Mouse (Mus musculus): ENCODE results near the gene Msi2. TPM values are rescaled to one million over a fixed set of nuclear protein-coding genes. Genes with fewer than 3 reads are reported as not detected.

Msi2 gene
- total and polyA plus RNA-seq, 2 experiments from 2014 or later, result 26.9 to 133 TPM

GRCm38 (mm10) chr11:88665799-88666198, 52.5 kb downstream of the Msi2 start:
- Histone ChIP-seq H3K4me1 (ENCODE audit: insufficient read depth, low read length) (peaks cover 3% of the 10 kb centered on the region), H3K9ac (replicated peaks; ENCODE audit: low read length, poor library complexity, severe bottlenecking) (0 out of 2 replicates have a peak overlapping the region, but pooled peaks have one; percentile 19), H3K36me3 (ENCODE audit: insufficient read depth, low read length) (peaks cover 3% of the 10 kb centered on the region; the same call in 1 of the 2 replicates), H3K27ac (ENCODE audit: low read depth, low read length) (no peak overlapping the region), H3K9me3 (ENCODE audit: low read length) (no peaks in the 10 kb centered on the region), H3K27me3 (ENCODE audit: insufficient read depth, low read length) (no peaks in the 10 kb centered on the region), H3K4me2 (ENCODE audit: low read depth, low read length, poor library complexity, severe bottlenecking) (no peak overlapping the region), H3K4me3 (ENCODE audit: low read depth, low read length) (no peak overlapping the region)
- no peak for ATAC-seq (ENCODE audit: low FRiP score)
- TF ChIP-seq CTCF (IDR thresholded peaks at IDR 0.05), result no peak
- peak; percentile 42 for DNase-seq (ENCODE audit: low spot score)
- 68% methylated on average over 15 of the region's 15 CpGs for WGBS

GRCm38 (mm10) chr11:88661444-88662180, 56.7 kb downstream of the Msi2 start:
- ATAC-seq (ENCODE audit: low FRiP score) (no peak), DNase-seq (ENCODE audit: low spot score) (no peak)
- no peak for TF ChIP-seq CTCF (IDR thresholded peaks at IDR 0.05)
- no peaks in the 10 kb centered on the region for H3K27me3 ChIP-seq (ENCODE audit: insufficient read depth, low read length)
- no peaks in the 10 kb centered on the region for H3K9me3 ChIP-seq (ENCODE audit: low read length)
- H3K4me1 ChIP-seq (ENCODE audit: insufficient read depth, low read length), result peaks cover 3% of the 10 kb centered on the region
- no peak overlapping the region for H3K27ac ChIP-seq (ENCODE audit: low read depth, low read length)
- H3K9ac ChIP-seq (replicated peaks; ENCODE audit: low read length, poor library complexity, severe bottlenecking), result no peak overlapping the region
- H3K36me3 ChIP-seq (ENCODE audit: insufficient read depth, low read length), result no peaks in the 10 kb centered on the region; the same call in 1 of the 2 replicates
- 79% methylated on average over 11 of the region's 11 CpGs for WGBS
- H3K4me3 ChIP-seq (ENCODE audit: low read depth, low read length), result no peak overlapping the region
- H3K4me2 ChIP-seq (ENCODE audit: low read depth, low read length, poor library complexity, severe bottlenecking), result no peak overlapping the region

GRCm38 (mm10) chr11:88660404-88660803, 57.9 kb downstream of the Msi2 start:
- no peak for ATAC-seq (ENCODE audit: low FRiP score)
- WGBS, result 79% methylated on average over 9 of the region's 9 CpGs
- no peak for DNase-seq (ENCODE audit: low spot score)
- H3K27me3 ChIP-seq (ENCODE audit: insufficient read depth, low read length), result no peaks in the 10 kb centered on the region
- no peak for TF ChIP-seq CTCF (IDR thresholded peaks at IDR 0.05)
- H3K4me3 ChIP-seq (ENCODE audit: low read depth, low read length), result no peak overlapping the region
- H3K27ac ChIP-seq (ENCODE audit: low read depth, low read length), result no peak overlapping the region; the same call in 1 of the 2 replicates
- no peak overlapping the region for H3K4me2 ChIP-seq (ENCODE audit: low read depth, low read length, poor library complexity, severe bottlenecking)
- H3K9ac ChIP-seq (replicated peaks; ENCODE audit: low read length, poor library complexity, severe bottlenecking), result no peak overlapping the region
- no peaks in the 10 kb centered on the region for H3K9me3 ChIP-seq (ENCODE audit: low read length)
- H3K4me1 ChIP-seq (ENCODE audit: insufficient read depth, low read length), result peaks cover 3% of the 10 kb centered on the region
- no peaks in the 10 kb centered on the region; the same call in 1 of the 2 replicates for H3K36me3 ChIP-seq (ENCODE audit: insufficient read depth, low read length)

- H3K36me3 ChIP-seq (ENCODE audit: insufficient read depth, low read length), result no peaks in the 10 kb centered on the region; the same call in 1 of the 2 replicates
- no peak for TF ChIP-seq CTCF (IDR thresholded peaks at IDR 0.05)
- no peak overlapping the region for H3K4me3 ChIP-seq (ENCODE audit: low read depth, low read length)
- no peak overlapping the region for H3K4me2 ChIP-seq (ENCODE audit: low read depth, low read length, poor library complexity, severe bottlenecking)
- no peak overlapping the region for H3K27ac ChIP-seq (ENCODE audit: low read depth, low read length)
- ATAC-seq (ENCODE audit: low FRiP score) (no peak), DNase-seq (ENCODE audit: low spot score) (no peak)
- 90% methylated on average over 5 of the region's 5 CpGs for WGBS
- H3K9me3 ChIP-seq (ENCODE audit: low read length), result no peaks in the 10 kb centered on the region
- H3K27me3 ChIP-seq (ENCODE audit: insufficient read depth, low read length), result no peaks in the 10 kb centered on the region
- no peak overlapping the region for H3K9ac ChIP-seq (replicated peaks; ENCODE audit: low read length, poor library complexity, severe bottlenecking)
- no peaks in the 10 kb centered on the region for H3K4me1 ChIP-seq (ENCODE audit: insufficient read depth, low read length)
Observed at GRCm38 (mm10) chr11:88658926-88659325, 59.4 kb downstream of the Msi2 start.

- no peak overlapping the region for H3K4me2 ChIP-seq (ENCODE audit: low read depth, low read length, poor library complexity, severe bottlenecking)
- no peak overlapping the region for H3K27ac ChIP-seq (ENCODE audit: low read depth, low read length)
- WGBS, result 85% methylated on average over 8 of the region's 8 CpGs
- no peak for ATAC-seq (ENCODE audit: low FRiP score)
- H3K27me3 ChIP-seq (ENCODE audit: insufficient read depth, low read length), result no peaks in the 10 kb centered on the region
- no peak for DNase-seq (ENCODE audit: low spot score)
- H3K9me3 ChIP-seq (ENCODE audit: low read length), result no peaks in the 10 kb centered on the region
- no peak overlapping the region for H3K9ac ChIP-seq (replicated peaks; ENCODE audit: low read length, poor library complexity, severe bottlenecking)
- H3K4me1 ChIP-seq (ENCODE audit: insufficient read depth, low read length), result peaks cover 2% of the 10 kb centered on the region; the same call in 1 of the 2 replicates
- no peak overlapping the region for H3K4me3 ChIP-seq (ENCODE audit: low read depth, low read length)
- no peak for TF ChIP-seq CTCF (IDR thresholded peaks at IDR 0.05)
- no peaks in the 10 kb centered on the region for H3K36me3 ChIP-seq (ENCODE audit: insufficient read depth, low read length)
Observed at GRCm38 (mm10) chr11:88655786-88656185, 62.5 kb downstream of the Msi2 start.

- no peak overlapping the region for H3K4me2 ChIP-seq (ENCODE audit: low read depth, low read length, poor library complexity, severe bottlenecking)
- ATAC-seq (ENCODE audit: low FRiP score) (no peak), DNase-seq (ENCODE audit: low spot score) (no peak)
- H3K36me3 ChIP-seq (ENCODE audit: insufficient read depth, low read length), result no peaks in the 10 kb centered on the region
- H3K27ac ChIP-seq (ENCODE audit: low read depth, low read length), result no peak overlapping the region
- H3K4me3 ChIP-seq (ENCODE audit: low read depth, low read length), result no peak overlapping the region
- 91% methylated on average over 3 of the region's 3 CpGs for WGBS
- no peak overlapping the region for H3K9ac ChIP-seq (replicated peaks; ENCODE audit: low read length, poor library complexity, severe bottlenecking)
- no peaks in the 10 kb centered on the region for H3K9me3 ChIP-seq (ENCODE audit: low read length)
- no peaks in the 10 kb centered on the region for H3K27me3 ChIP-seq (ENCODE audit: insufficient read depth, low read length)
- no peak for TF ChIP-seq CTCF (IDR thresholded peaks at IDR 0.05)
- peaks cover 2% of the 10 kb centered on the region; the same call in 1 of the 2 replicates for H3K4me1 ChIP-seq (ENCODE audit: insufficient read depth, low read length)
Observed at GRCm38 (mm10) chr11:88655214-88655566, 63.1 kb downstream of the Msi2 start.
